Mouse (Mus musculus) kidney, adult 2 months (tissue): ENCODE results near the gene Vmn2r121. TPM values are rescaled to one million over a fixed set of nuclear protein-coding genes. Genes with fewer than 3 reads are reported as not detected.

Experiments
- DNase-seq: peaks from one replicate; pipeline ENCODE4 v3.0.0; 2021
- H3K27ac ChIP-seq: fragments of 200-500 bp; 2 replicates; pipeline ENCODE4 v1.5.1; 2012; ENCODE audit warnings: low read depth, low read length, control low read depth, inconsistent platforms; ENCODE audit not compliant: insufficient read depth
- H3K27me3 ChIP-seq: fragments of 200-500 bp; replicated peaks from 2 replicates; pipeline ENCODE4 v1.6.1; 2012; ENCODE audit warnings: mild to moderate bottlenecking, moderate library complexity, low read length, inconsistent platforms; ENCODE audit not compliant: control insufficient read depth, insufficient read depth
- H3K36me3 ChIP-seq: fragments of 200-500 bp; 2 replicates; pipeline ENCODE4 v1.6.1; 2012; ENCODE audit warnings: mild to moderate bottlenecking, moderate library complexity, low read length, inconsistent platforms; ENCODE audit not compliant: control insufficient read depth, insufficient read depth
- H3K4me1 ChIP-seq: fragments of 200-500 bp; 2 replicates; pipeline ENCODE4 v1.6.1; 2011; ENCODE audit warnings: low read length; ENCODE audit not compliant: control insufficient read depth, insufficient read depth
- H3K4me3 ChIP-seq: fragments of 200-500 bp; 2 replicates; pipeline ENCODE4 v1.5.1; 2011; ENCODE audit warnings: mild to moderate bottlenecking, low read depth, low read length, control low read depth; ENCODE audit not compliant: insufficient read depth
- CTCF ChIP-seq: fragments of 200-500 bp; conservative IDR thresholded peaks from 2 replicates; pipeline ENCODE4 v1.5.1; 2011; ENCODE audit warnings: low read depth, mild to moderate bottlenecking, control low read depth, low read length, moderate library complexity, mixed read lengths; ENCODE audit not compliant: insufficient read depth, insufficient read length
- POLR2A ChIP-seq: fragments of 200-500 bp; IDR thresholded peaks from one replicate; pipeline ENCODE4 v1.6.1; 2011; ENCODE audit warnings: low read depth, low read length, control low read depth
- WGBS: fragments of 180-500 bp; shearing (Covaris S2); methylation state at CpG from one replicate; pipeline ENCODE4 v1.1.7; 2018; 5-methylcytosine and 5-hydroxymethylcytosine counted together
- polyA plus RNA-seq: library from polyadenylated mRNA; depleted of rRNA; stranded (reverse); fragments of >200 nt; gene quantifications from 2 replicates; pipeline ENCODE4 v1.2.3, GENCODE M21; 2012; rRNA removed

Gene Vmn2r121
- not detected in 2 replicates for polyA plus RNA-seq

GRCm38 (mm10) chrX:124135852-124136251 is at the start of gene Vmn2r121:
Gene Vmn2r121, minus strand, starts transcription at chrX:124135952.
- H3K4me1 ChIP-seq: no peaks in the 10 kb centered on the region
- DNase-seq: no peak
- 67% methylated on average over 5 of the region's 5 CpGs for WGBS
- H3K4me3 ChIP-seq: no peak within 1 kb of the TSS
- TF ChIP-seq POLR2A: no peak
- TF ChIP-seq CTCF: no peak
- H3K36me3 ChIP-seq: no peaks in the 10 kb centered on the region
- H3K27ac ChIP-seq: no peak within 1 kb of the TSS
- no peaks in the 10 kb centered on the region for H3K27me3 ChIP-seq
